Mouse (Mus musculus): ENCODE measurements around the gene Cmah.

- TF ChIP-seq CTCF (IDR thresholded peaks at IDR 0.05; ENCODE audit: extremely low read depth, insufficient read depth, insufficient read length, insufficient replicate concordance): no peak
- TF ChIP-seq POLR2A (IDR thresholded peaks at IDR 0.05; ENCODE audit: low read depth, low read length): no peak
Observed at GRCm38 (mm10) chr13:24328036-24328817, 1.0 kb downstream of the Cmah start.

All from spleen, adult 2 months (tissue).